Mouse (Mus musculus): ENCODE results near the gene Ackr2. TPM values are rescaled to one million over a fixed set of nuclear protein-coding genes. Genes with fewer than 3 reads are reported as not detected.

Gene Ackr2
- polyA plus RNA-seq, 1 experiment from 2014 or later: 2.1 TPM

DNA sequence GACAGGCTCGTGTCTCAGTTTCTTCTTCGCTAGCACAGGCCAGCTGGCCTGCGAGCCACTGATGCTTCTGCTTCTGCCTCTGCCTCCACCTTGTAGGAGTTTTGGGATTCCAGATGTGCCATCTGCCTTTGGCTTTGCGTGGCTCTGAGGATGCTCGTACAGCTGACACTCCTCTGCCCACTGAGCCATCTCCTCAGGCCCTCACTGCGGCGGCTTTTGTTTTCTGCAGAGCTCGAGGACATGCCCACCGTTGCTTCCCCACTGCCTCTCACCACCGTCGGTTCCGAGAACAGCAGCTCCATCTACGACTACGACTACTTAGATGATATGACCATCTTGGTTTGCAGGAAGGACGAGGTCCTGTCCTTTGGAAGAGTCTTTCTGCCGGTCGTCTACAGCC lies 10.2 kb downstream of the Ackr2 start:
- H3K9ac ChIP-seq: no peak overlapping the region
- H3K4me3 ChIP-seq: no peak overlapping the region
- WGBS: 93% methylated on average over 17 of the region's 17 CpGs
- H3K9me3 ChIP-seq: no peaks in the 10 kb centered on the region
- H3K4me1 ChIP-seq (replicated peaks): no peaks in the 10 kb centered on the region
- H3K27ac ChIP-seq: no peak overlapping the region
- H3K27me3 ChIP-seq: no peaks in the 10 kb centered on the region
- no peak overlapping the region for H3K4me2 ChIP-seq
- ATAC-seq (ENCODE audit: low FRiP score): no peak
- H3K36me3 ChIP-seq: no peaks in the 10 kb centered on the region

DNA sequence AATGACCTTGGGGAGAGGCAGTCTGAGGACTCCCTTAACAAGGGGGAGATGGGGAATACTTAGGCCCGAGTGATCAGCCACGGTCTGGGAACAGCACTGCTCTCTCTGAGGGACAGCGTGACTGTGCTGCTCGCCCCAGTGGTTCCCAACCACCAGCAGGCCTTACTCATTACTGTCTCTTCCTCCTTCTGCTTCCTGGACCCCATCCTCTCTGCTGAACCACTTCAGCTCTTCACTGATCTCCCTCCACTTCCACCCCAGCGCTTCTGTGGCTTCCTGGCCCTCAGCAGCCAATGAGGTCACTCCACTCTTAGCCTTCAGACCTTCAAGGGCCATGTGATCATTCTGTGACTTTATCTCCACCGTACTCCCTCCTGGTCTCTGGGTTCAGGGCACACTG lies 11.5 kb downstream of the Ackr2 start:
- H3K4me2 ChIP-seq: no peak overlapping the region
- no peaks in the 10 kb centered on the region for H3K4me1 ChIP-seq (replicated peaks)
- no peak overlapping the region for H3K4me3 ChIP-seq
- H3K9ac ChIP-seq: no peak overlapping the region
- no peaks in the 10 kb centered on the region for H3K9me3 ChIP-seq
- ATAC-seq (ENCODE audit: low FRiP score): no peak
- 89% methylated on average over 6 of the region's 6 CpGs for WGBS
- no peaks in the 10 kb centered on the region for H3K27me3 ChIP-seq
- H3K27ac ChIP-seq: no peak overlapping the region
- no peaks in the 10 kb centered on the region for H3K36me3 ChIP-seq

DNA sequence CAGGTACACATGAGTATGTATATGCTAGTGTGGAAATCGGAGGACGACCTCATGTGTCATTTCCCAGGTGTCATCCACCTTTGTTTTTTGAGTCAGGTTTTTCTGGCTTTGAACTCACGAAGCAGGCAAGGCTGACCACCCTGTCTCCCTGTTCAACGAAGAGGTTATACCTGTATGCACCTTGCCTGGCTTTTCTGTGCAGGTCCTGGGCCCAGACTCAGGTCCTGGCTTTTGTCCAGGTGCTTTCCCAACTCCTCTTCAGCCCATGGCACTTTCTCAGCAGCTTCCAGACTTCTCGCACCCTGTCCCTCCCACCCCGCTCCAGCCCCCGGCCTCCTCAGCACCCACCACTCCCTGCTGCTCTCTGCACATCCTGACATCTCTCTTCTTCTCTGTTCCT lies 13.0 kb downstream of the Ackr2 start:
- no peaks in the 10 kb centered on the region for H3K4me1 ChIP-seq (replicated peaks)
- H3K4me2 ChIP-seq: no peak overlapping the region
- no peaks in the 10 kb centered on the region for H3K9me3 ChIP-seq
- 90% methylated on average over 7 of the region's 7 CpGs for WGBS
- H3K27me3 ChIP-seq: no peaks in the 10 kb centered on the region
- H3K36me3 ChIP-seq: no peaks in the 10 kb centered on the region
- no peak overlapping the region for H3K9ac ChIP-seq
- ATAC-seq (ENCODE audit: low FRiP score): no peak
- H3K4me3 ChIP-seq: no peak overlapping the region
- no peak overlapping the region for H3K27ac ChIP-seq

DNA sequence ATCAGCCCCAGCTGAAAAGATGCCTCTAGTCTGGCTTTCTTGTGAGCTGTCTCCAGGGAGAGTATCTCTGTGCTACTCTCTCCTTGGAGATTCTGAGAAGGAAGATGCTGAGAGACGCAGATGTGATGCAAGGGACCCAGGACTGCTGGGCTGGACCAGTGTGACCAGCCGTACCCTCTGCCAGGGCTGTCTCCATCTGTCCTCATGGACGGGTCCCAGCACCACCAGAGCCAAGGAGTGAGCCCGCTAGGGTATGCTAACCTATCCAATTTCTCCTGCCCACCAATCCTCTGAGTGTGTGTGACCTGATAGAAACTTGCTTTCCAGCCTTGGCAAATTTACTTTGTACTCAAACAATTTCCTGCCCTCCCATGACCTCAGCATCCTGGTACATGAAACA lies 14.6 kb downstream of the Ackr2 start:
- H3K4me3 ChIP-seq: no peak overlapping the region
- no peaks in the 10 kb centered on the region for H3K9me3 ChIP-seq
- WGBS: 80% methylated on average over 4 of the region's 4 CpGs
- H3K27ac ChIP-seq: no peak overlapping the region
- ATAC-seq (ENCODE audit: low FRiP score): no peak
- H3K36me3 ChIP-seq: no peaks in the 10 kb centered on the region
- no peak overlapping the region for H3K9ac ChIP-seq
- H3K27me3 ChIP-seq: no peaks in the 10 kb centered on the region
- H3K4me1 ChIP-seq (replicated peaks): no peaks in the 10 kb centered on the region; the same call in 1 of the 2 replicates
- no peak overlapping the region for H3K4me2 ChIP-seq

- Histone ChIP-seq H3K36me3 (no peaks in the 10 kb centered on the region), H3K9me3 (no peaks in the 10 kb centered on the region), H3K27me3 (no peaks in the 10 kb centered on the region), H3K4me3 (no peak overlapping the region), H3K27ac (no peak overlapping the region), H3K9ac (no peak overlapping the region), H3K4me2 (no peak overlapping the region), H3K4me1 (replicated peaks) (no peaks in the 10 kb centered on the region; the same call in 1 of the 2 replicates)
- ATAC-seq (ENCODE audit: low FRiP score): no peak
- 89% methylated on average over 8 of the region's 8 CpGs for WGBS
These were observed 16.1 kb downstream of the Ackr2 start for GRCm38 (mm10) chr9:121914226-121914757.

GRCm38 (mm10) chr9:121915056-121915455 lies 16.9 kb downstream of the Ackr2 start:
- H3K27me3 ChIP-seq: no peaks in the 10 kb centered on the region
- H3K27ac ChIP-seq: no peak overlapping the region
- H3K4me2 ChIP-seq: no peak overlapping the region
- WGBS: 89% methylated on average over 10 of the region's 10 CpGs
- no peak overlapping the region for H3K4me3 ChIP-seq
- H3K36me3 ChIP-seq: no peaks in the 10 kb centered on the region
- no peak overlapping the region for H3K9ac ChIP-seq
- no peaks in the 10 kb centered on the region for H3K9me3 ChIP-seq
- ATAC-seq (ENCODE audit: low FRiP score): no peak
- H3K4me1 ChIP-seq (replicated peaks): no peaks in the 10 kb centered on the region; the same call in 1 of the 2 replicates

DNA sequence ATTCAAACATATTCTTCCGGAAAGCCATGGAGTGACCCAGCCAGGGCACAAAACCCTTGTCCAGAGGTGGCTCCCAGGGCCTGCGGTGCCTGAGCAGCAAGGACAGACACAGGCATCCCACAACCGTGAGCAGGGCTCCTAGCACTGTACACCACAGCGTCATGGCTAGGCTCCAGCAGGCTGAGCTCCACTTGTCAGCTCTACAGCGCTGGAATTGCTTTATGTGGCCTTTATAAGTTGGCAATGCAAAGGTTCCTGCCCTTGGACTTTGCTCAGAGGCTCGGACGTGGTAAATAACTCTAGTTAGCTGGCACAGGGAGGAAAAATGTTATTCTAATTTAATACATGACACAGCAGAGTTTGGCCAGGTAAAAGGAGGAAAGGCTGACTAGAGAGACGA lies 17.9 kb downstream of the Ackr2 start, which contains the start of gene Cyp8b1:
TSS of gene Cyp8b1 (minus strand) at position 204 of the 400 bp plus-strand sequence.
- ATAC-seq (ENCODE audit: low FRiP score): no peak
- WGBS: 86% methylated on average over 8 of the region's 8 CpGs
- Histone ChIP-seq H3K27me3 (no peaks in the 10 kb centered on the region), H3K9me3 (no peaks in the 10 kb centered on the region), H3K27ac (no peak within 1 kb of the TSS), H3K4me3 (no peak within 1 kb of the TSS), H3K4me1 (replicated peaks) (no peaks in the 10 kb centered on the region; the same call in 1 of the 2 replicates), H3K9ac (no peak within 1 kb of the TSS), H3K4me2 (no peak within 1 kb of the TSS), H3K36me3 (no peaks in the 10 kb centered on the region)

DNA sequence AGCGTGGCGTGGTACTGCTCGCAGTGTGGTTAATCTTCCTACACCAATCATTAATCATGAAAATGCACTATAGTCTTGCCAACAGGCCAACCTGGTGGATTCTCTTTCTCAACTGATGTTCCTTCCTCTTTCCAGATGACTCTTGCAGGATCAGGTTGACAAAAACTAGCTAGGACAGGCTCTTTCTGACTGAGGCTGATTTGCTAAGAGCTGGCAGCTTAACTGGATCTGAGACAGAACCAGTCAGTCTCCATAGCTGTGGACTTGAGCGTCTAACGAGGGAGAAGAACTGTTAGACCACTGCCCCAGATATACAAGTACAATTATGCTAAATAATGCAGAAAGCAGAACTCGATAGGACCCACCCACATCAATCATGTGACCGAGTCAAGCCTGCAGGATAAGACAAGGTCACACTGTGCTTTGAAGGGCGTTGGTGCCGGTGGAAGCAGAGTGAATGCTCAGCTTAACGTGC lies 20.9 kb downstream of the Ackr2 start:
- ATAC-seq (ENCODE audit: low FRiP score): no peak
- Histone ChIP-seq H3K4me2 (no peak overlapping the region), H3K27ac (no peak overlapping the region), H3K27me3 (no peaks in the 10 kb centered on the region), H3K9me3 (no peaks in the 10 kb centered on the region), H3K9ac (no peak overlapping the region), H3K4me3 (no peak overlapping the region), H3K4me1 (replicated peaks) (no peaks in the 10 kb centered on the region; the same call in 1 of the 2 replicates), H3K36me3 (no peaks in the 10 kb centered on the region)
- 74% methylated on average over 10 of the region's 10 CpGs for WGBS

GRCm38 (mm10) chr9:121923443-121923842 lies 25.3 kb downstream of the Ackr2 start:
- WGBS: 85% methylated on average over 8 of the region's 8 CpGs
- no peak overlapping the region for H3K4me2 ChIP-seq
- H3K9ac ChIP-seq: no peak overlapping the region
- H3K36me3 ChIP-seq: no peaks in the 10 kb centered on the region
- no peak overlapping the region for H3K27ac ChIP-seq
- H3K9me3 ChIP-seq: no peaks in the 10 kb centered on the region
- H3K27me3 ChIP-seq: no peaks in the 10 kb centered on the region
- H3K4me1 ChIP-seq (replicated peaks): no peaks in the 10 kb centered on the region
- ATAC-seq (ENCODE audit: low FRiP score): no peak
- H3K4me3 ChIP-seq: no peak overlapping the region

GRCm38 (mm10) chr9:121923906-121924305 lies 25.8 kb downstream of the Ackr2 start:
- Histone ChIP-seq H3K4me1 (replicated peaks) (no peaks in the 10 kb centered on the region), H3K36me3 (no peaks in the 10 kb centered on the region), H3K27me3 (no peaks in the 10 kb centered on the region), H3K9ac (no peak overlapping the region), H3K9me3 (no peaks in the 10 kb centered on the region), H3K4me2 (no peak overlapping the region), H3K4me3 (no peak overlapping the region), H3K27ac (no peak overlapping the region)
- ATAC-seq (ENCODE audit: low FRiP score): no peak
- 82% methylated on average over 5 of the region's 5 CpGs for WGBS

- Histone ChIP-seq H3K27ac (no peak overlapping the region), H3K27me3 (no peaks in the 10 kb centered on the region), H3K9me3 (no peaks in the 10 kb centered on the region), H3K4me1 (replicated peaks) (no peaks in the 10 kb centered on the region), H3K4me3 (no peak overlapping the region), H3K4me2 (no peak overlapping the region), H3K36me3 (no peaks in the 10 kb centered on the region), H3K9ac (no peak overlapping the region)
- WGBS: 92% methylated on average over 9 of the region's 9 CpGs
- ATAC-seq (ENCODE audit: low FRiP score): no peak
These were observed 26.9 kb downstream of the Ackr2 start for GRCm38 (mm10) chr9:121924901-121925560.

- H3K4me3 ChIP-seq: no peak overlapping the region
- 80% methylated on average over 8 of the region's 8 CpGs for WGBS
- H3K9me3 ChIP-seq: no peaks in the 10 kb centered on the region
- H3K27ac ChIP-seq: no peak overlapping the region
- H3K4me1 ChIP-seq (replicated peaks): no peaks in the 10 kb centered on the region
- H3K27me3 ChIP-seq: no peaks in the 10 kb centered on the region
- H3K4me2 ChIP-seq: no peak overlapping the region
- H3K9ac ChIP-seq: no peak overlapping the region
- ATAC-seq (ENCODE audit: low FRiP score): no peak
- no peaks in the 10 kb centered on the region for H3K36me3 ChIP-seq
These were observed 27.8 kb downstream of the Ackr2 start for GRCm38 (mm10) chr9:121925959-121926358.

Data from hindbrain, embryonic 13.5 days (tissue).